Mouse (Mus musculus) lung, adult 18-20 months (tissue): ENCODE results near the gene Ccdc65.

Experiments
- DNase-seq, 2 experiments: peaks; one replicate each; pipeline ENCODE4 v3.0.0; 2022; ENCODE audit warnings: mixed read lengths in 2 of 2

The Ccdc65 gene

GRCm38 (mm10) chr15:98740219-98740618, 32.2 kb downstream of the Ccdc65 start:
- no peak for DNase-seq

GRCm38 (mm10) chr15:98742766-98743428, 34.9 kb downstream of the Ccdc65 start:
- DNase-seq = peak; percentile 48 to 58

GRCm38 (mm10) chr15:98743863-98744262, 35.9 kb downstream of the Ccdc65 start:
- DNase-seq = peak in 1 of 2 experiments; percentile 31

GRCm38 (mm10) chr15:98746344-98746965, 38.4 kb downstream of the Ccdc65 start:
- DNase-seq = peak in 1 of 2 experiments; percentile 19

GRCm38 (mm10) chr15:98747296-98747695, 39.3 kb downstream of the Ccdc65 start:
- no peak for DNase-seq

- no peak for DNase-seq
Observed at GRCm38 (mm10) chr15:98749093-98749492, 41.1 kb downstream of the Ccdc65 start.

GRCm38 (mm10) chr15:98753021-98753423, 45.0 kb downstream of the Ccdc65 start:
- DNase-seq = no peak

GRCm38 (mm10) chr15:98754125-98754524, 46.1 kb downstream of the Ccdc65 start:
- no peak for DNase-seq

- peak; percentile 86 to 88 for DNase-seq
Observed at GRCm38 (mm10) chr15:98762201-98762621, 54.2 kb downstream of the Ccdc65 start.

GRCm38 (mm10) chr15:98762670-98763529, 54.9 kb downstream of the Ccdc65 start, which contains the start of gene Arf3:
Gene Arf3, minus strand, starts transcription at chr15:98763214.
- peak; percentile 96 to 98 for DNase-seq

- no peak for DNase-seq
Observed at GRCm38 (mm10) chr15:98765929-98766328, 57.9 kb downstream of the Ccdc65 start.

- DNase-seq = no peak
Observed at GRCm38 (mm10) chr15:98768259-98768658, 60.3 kb downstream of the Ccdc65 start.

GRCm38 (mm10) chr15:98771813-98772425, 63.9 kb downstream of the Ccdc65 start:
- no peak for DNase-seq

GRCm38 (mm10) chr15:98772511-98773211, 64.7 kb downstream of the Ccdc65 start:
- DNase-seq = peak in 1 of 2 experiments; percentile 39
